Comparison of ENCODE assay signal across 13 mouse cellular contexts in genomic region chr2:101551026-101551719, GRCm38 (mm10).
"Had no signal": no experiment of that assay in that cellular context is flagged by ENCODE, and none has a peak within 500 bp of the region (broad histone marks: within the 10 kb centered on the region; RNA-seq: fewer than 3 reads in every experiment).

No protein-coding gene starts in this region.

- H3K4me1 ChIP-seq: kidney, embryonic 15.5 days; limb, embryonic 12.5 days; liver, embryonic 13.5 days; midbrain, embryonic 10.5 days; midbrain, embryonic 15.5 days; neural tube, embryonic 12.5 days had no signal

- ATAC-seq: intestine, embryonic 16.5 days; liver, postnatal 0 days; midbrain, embryonic 15.5 days had no signal

- H3K9me3 ChIP-seq: kidney, embryonic 15.5 days; limb, embryonic 12.5 days; liver, embryonic 13.5 days; midbrain, embryonic 10.5 days; midbrain, embryonic 15.5 days; neural tube, embryonic 12.5 days had no signal

- H3K4me2 ChIP-seq: kidney, embryonic 15.5 days; limb, embryonic 12.5 days; liver, embryonic 13.5 days; midbrain, embryonic 15.5 days; neural tube, embryonic 12.5 days had no signal

- H3K9ac ChIP-seq: kidney, embryonic 15.5 days; limb, embryonic 12.5 days; liver, embryonic 13.5 days; liver, postnatal 0 days; midbrain, embryonic 15.5 days; neural tube, embryonic 12.5 days had no signal

- H3K27ac ChIP-seq: kidney, embryonic 15.5 days; left cerebral cortex, adult 2 months; limb, embryonic 12.5 days; liver, embryonic 13.5 days; midbrain, embryonic 10.5 days; midbrain, embryonic 15.5 days; neural tube, embryonic 12.5 days; stomach, postnatal 0 days had no signal

- H3K4me3 ChIP-seq: kidney, embryonic 15.5 days; left cerebral cortex, adult 2 months; limb, embryonic 12.5 days; liver, embryonic 13.5 days; midbrain, embryonic 10.5 days; midbrain, embryonic 15.5 days; neural tube, embryonic 12.5 days had no signal

- H3K36me3 ChIP-seq: kidney, embryonic 15.5 days; limb, embryonic 12.5 days; liver, embryonic 13.5 days; midbrain, embryonic 10.5 days; midbrain, embryonic 15.5 days; neural tube, embryonic 12.5 days had no signal

- H3K27me3 ChIP-seq: kidney, embryonic 15.5 days; limb, embryonic 12.5 days; liver, embryonic 13.5 days; midbrain, embryonic 15.5 days; neural tube, embryonic 12.5 days had no signal

- DNase-seq: kidney, adult 2 months; kidney, postnatal 14 days; liver; liver, embryonic 13.5 days; liver, postnatal 0 days had no signal
